ENCODE assay signal across 8 mouse cellular contexts in genomic region chr7:127513016-127513390, GRCm38 (mm10). TPM values are rescaled to one million over a fixed set of nuclear protein-coding genes. Genes with fewer than 3 reads are reported as not detected.
DNase-seq lines count a peak whose midpoint lies in the region; ATAC-seq and TF ChIP-seq lines count a peak whose summit lies in the region.

No protein-coding gene starts in this region.

- no peak for TF ChIP-seq EP300 in liver, postnatal 0 days (IDR thresholded peaks at IDR 0.05; ENCODE audit: low read depth)

- TF ChIP-seq POLR2A in cortical plate, adult 2 months (IDR thresholded peaks at IDR 0.05; ENCODE audit: extremely low read depth, insufficient read depth, low read length) = no peak

- ATAC-seq in erythroblast, adult 5-6 weeks (replicated peaks; ENCODE audit: low FRiP score, poor library complexity, severe bottlenecking) = no peak
- ATAC-seq in hindbrain, embryonic 13.5 days (ENCODE audit: low FRiP score) = no peak
- ATAC-seq in liver, postnatal 0 days = no peak

- H3K27ac ChIP-seq in cortical plate, adult 2 months (ENCODE audit: insufficient read depth, low read length) = no peak overlapping the region
- peak overlapping the region; percentile 99 for H3K27ac ChIP-seq in hindbrain, embryonic 13.5 days
- peak overlapping the region; percentile 98 for H3K27ac ChIP-seq in liver, postnatal 0 days (ENCODE audit: low read depth)

- no peaks in the 10 kb centered on the region for H3K27me3 ChIP-seq in erythroblast, embryonic 14.5 days (ENCODE audit: control insufficient read depth)
- H3K27me3 ChIP-seq in hindbrain, embryonic 13.5 days = no peaks in the 10 kb centered on the region
- H3K27me3 ChIP-seq in liver, postnatal 0 days (ENCODE audit: insufficient read depth, low read length) = no peaks in the 10 kb centered on the region

- peak overlapping the region; percentile 88 for H3K9ac ChIP-seq in hindbrain, embryonic 13.5 days
- peak overlapping the region; percentile 96 for H3K9ac ChIP-seq in liver, postnatal 0 days (replicated peaks)

- peaks cover 43% of the 10 kb centered on the region for H3K4me1 ChIP-seq in erythroblast, embryonic 14.5 days (ENCODE audit: control insufficient read depth)
- peaks cover 4% of the 10 kb centered on the region; the same call in 1 of the 2 replicates for H3K4me1 ChIP-seq in cortical plate, adult 2 months (ENCODE audit: control insufficient read depth, insufficient read depth, low read length)
- H3K4me1 ChIP-seq in hindbrain, embryonic 13.5 days (replicated peaks) = peaks cover 24% of the 10 kb centered on the region
- peaks cover 9% of the 10 kb centered on the region for H3K4me1 ChIP-seq in liver, postnatal 0 days (ENCODE audit: insufficient read depth)

- no peaks in the 10 kb centered on the region for H3K9me3 ChIP-seq in erythroblast, embryonic 14.5 days (ENCODE audit: control insufficient read depth, low read length)
- no peaks in the 10 kb centered on the region for H3K9me3 ChIP-seq in hindbrain, embryonic 13.5 days
- H3K9me3 ChIP-seq in liver, postnatal 0 days (ENCODE audit: low read length) = no peaks in the 10 kb centered on the region

- 46% methylated on average over 8 of the region's 8 CpGs for WGBS in hindbrain, embryonic 13.5 days
- WGBS in liver, postnatal 0 days (ENCODE audit: insufficient replicate concordance) = 19% methylated on average over 8 of the region's 8 CpGs

- DNase-seq in 3T3-L1 (ENCODE audit: low read depth, low spot score) = peak; percentile 62
- no peak for DNase-seq in liver, postnatal 0 days
- DNase-seq in spleen, postnatal 36 days (ENCODE audit: low spot score in 2 of 2) = peak; percentile 33 to 44
- DNase-seq in adrenal gland, postnatal 14 days = no peak

- no peak for TF ChIP-seq CTCF in cortical plate, adult 2 months (IDR thresholded peaks at IDR 0.05; ENCODE audit: extremely low read depth, insufficient read depth, low read length)
- TF ChIP-seq CTCF in liver, postnatal 0 days (IDR thresholded peaks at IDR 0.05; ENCODE audit: low read depth) = no peak

- peaks cover 46% of the 10 kb centered on the region for H3K36me3 ChIP-seq in erythroblast, embryonic 14.5 days (ENCODE audit: control insufficient read depth)
- H3K36me3 ChIP-seq in hindbrain, embryonic 13.5 days = peaks cover 33% of the 10 kb centered on the region
- peaks cover 29% of the 10 kb centered on the region for H3K36me3 ChIP-seq in liver, postnatal 0 days (replicated peaks; ENCODE audit: insufficient read depth, low read length)

- H3K4me2 ChIP-seq in hindbrain, embryonic 13.5 days = peak overlapping the region; percentile 62
- peak overlapping the region; percentile 92 for H3K4me2 ChIP-seq in liver, postnatal 0 days (ENCODE audit: low read depth, low read length)

- H3K4me3 ChIP-seq in erythroblast, embryonic 14.5 days (replicated peaks) = peak overlapping the region; percentile 100
- peak overlapping the region; percentile 64 for H3K4me3 ChIP-seq in cortical plate, adult 2 months (ENCODE audit: insufficient read depth, low read length)
- H3K4me3 ChIP-seq in hindbrain, embryonic 13.5 days = peak overlapping the region; percentile 70
- peak overlapping the region; percentile 97 for H3K4me3 ChIP-seq in liver, postnatal 0 days (ENCODE audit: low read depth, low read length)

RNA-seq across cellular contexts. Expression of gene Srcap, which starts 1.2 kb away (rescaled TPM):
- polyA plus RNA-seq in erythroblast, embryonic 14.5 days (2012) = 1.0 and 1.5 TPM in 2 replicates
- 51.9 and 52.5 TPM in 2 replicates for total RNA-seq in erythroblast, adult 5-6 weeks (2015; ENCODE audit: low replicate concordance)
- total RNA-seq in erythroblast, adult 5-6 weeks (2017; ENCODE audit: low replicate concordance) = 59.9 and 65.1 TPM in 2 replicates
- polyA plus RNA-seq in cortical plate, adult 2 months (2012; rRNA removed) = 24.7 and 26.4 TPM in 2 replicates
- polyA plus RNA-seq in hindbrain, embryonic 13.5 days (2015; fragmentation: Nextera tagmentation; extraction: Ambion mirVana) = 51.3 and 53.7 TPM in 2 replicates
- 6.7 and 7.7 TPM in 2 replicates for polyA plus RNA-seq in liver, postnatal 0 days (2015; fragmentation: Nextera tagmentation; extraction: Ambion mirVana)
- total RNA-seq in adrenal gland, postnatal 14 days (2021) = 88.8 and 95.3 TPM in 2 replicates

RNA-seq across cellular contexts. Expression of gene Gm42715, which starts 6.4 kb away (rescaled TPM):
- polyA plus RNA-seq in erythroblast, embryonic 14.5 days (2012) = 7.0 and 7.8 TPM in 2 replicates
- 27.9 and 44.5 TPM in 2 replicates for total RNA-seq in erythroblast, adult 5-6 weeks (2015; ENCODE audit: low replicate concordance)
- total RNA-seq in erythroblast, adult 5-6 weeks (2017; ENCODE audit: low replicate concordance) = 17.4 and 34.6 TPM in 2 replicates
- polyA plus RNA-seq in cortical plate, adult 2 months (2012; rRNA removed) = 11.3 and 13.3 TPM in 2 replicates
- 17.6 and 19.0 TPM in 2 replicates for polyA plus RNA-seq in hindbrain, embryonic 13.5 days (2015; fragmentation: Nextera tagmentation; extraction: Ambion mirVana)
- polyA plus RNA-seq in liver, postnatal 0 days (2015; fragmentation: Nextera tagmentation; extraction: Ambion mirVana) = 3.6 and 4.1 TPM in 2 replicates
- 21.9 and 23.8 TPM in 2 replicates for total RNA-seq in adrenal gland, postnatal 14 days (2021)

RNA-seq across cellular contexts. Expression of gene Fbrs, which starts 34.0 kb away (rescaled TPM):
- 36.3 and 37.8 TPM in 2 replicates for polyA plus RNA-seq in erythroblast, embryonic 14.5 days (2012)
- 154 and 157 TPM in 2 replicates for total RNA-seq in erythroblast, adult 5-6 weeks (2015; ENCODE audit: low replicate concordance)
- 61.2 and 79.1 TPM in 2 replicates for total RNA-seq in erythroblast, adult 5-6 weeks (2017; ENCODE audit: low replicate concordance)
- 26.6 and 27.1 TPM in 2 replicates for polyA plus RNA-seq in cortical plate, adult 2 months (2012; rRNA removed)
- polyA plus RNA-seq in hindbrain, embryonic 13.5 days (2015; fragmentation: Nextera tagmentation; extraction: Ambion mirVana) = 10.8 and 13.7 TPM in 2 replicates
- 4.7 TPM in 2 replicates for polyA plus RNA-seq in liver, postnatal 0 days (2015; fragmentation: Nextera tagmentation; extraction: Ambion mirVana)
- total RNA-seq in adrenal gland, postnatal 14 days (2021) = 61.8 and 76.5 TPM in 2 replicates

RNA-seq across cellular contexts. Expression of gene Tmem265, which starts 48.2 kb away (rescaled TPM):
- polyA plus RNA-seq in erythroblast, embryonic 14.5 days (2012) = 0.61 and 0.75 TPM in 2 replicates
- total RNA-seq in erythroblast, adult 5-6 weeks (2015; ENCODE audit: low replicate concordance) = 1.7 TPM in 1 of 2 replicates, not detected in the other
- not detected in 2 replicates for total RNA-seq in erythroblast, adult 5-6 weeks (2017; ENCODE audit: low replicate concordance)
- polyA plus RNA-seq in cortical plate, adult 2 months (2012; rRNA removed) = not detected in 2 replicates
- 6.6 and 8.2 TPM in 2 replicates for polyA plus RNA-seq in hindbrain, embryonic 13.5 days (2015; fragmentation: Nextera tagmentation; extraction: Ambion mirVana)
- polyA plus RNA-seq in liver, postnatal 0 days (2015; fragmentation: Nextera tagmentation; extraction: Ambion mirVana) = 3.3 and 3.5 TPM in 2 replicates
- not detected in 2 replicates for total RNA-seq in adrenal gland, postnatal 14 days (2021)

RNA-seq across cellular contexts. Expression of gene Prr14, which starts 53.6 kb away (rescaled TPM):
- 11.7 and 14.3 TPM in 2 replicates for polyA plus RNA-seq in erythroblast, embryonic 14.5 days (2012)
- total RNA-seq in erythroblast, adult 5-6 weeks (2015; ENCODE audit: low replicate concordance) = 65.2 and 71.7 TPM in 2 replicates
- 25.4 and 41.3 TPM in 2 replicates for total RNA-seq in erythroblast, adult 5-6 weeks (2017; ENCODE audit: low replicate concordance)
- polyA plus RNA-seq in cortical plate, adult 2 months (2012; rRNA removed) = 44.0 and 44.8 TPM in 2 replicates
- 40.5 and 44.0 TPM in 2 replicates for polyA plus RNA-seq in hindbrain, embryonic 13.5 days (2015; fragmentation: Nextera tagmentation; extraction: Ambion mirVana)
- 16.0 and 17.6 TPM in 2 replicates for polyA plus RNA-seq in liver, postnatal 0 days (2015; fragmentation: Nextera tagmentation; extraction: Ambion mirVana)
- 42.0 and 51.8 TPM in 2 replicates for total RNA-seq in adrenal gland, postnatal 14 days (2021)

Comparison
In these comparisons a context has a peak if more than half of its experiments do, and no peak if none do; other contexts are left out.
1. DNase-seq: peak in 3T3-L1 (single experiment) and spleen, postnatal 36 days (2 of 2); none in liver, postnatal 0 days (single experiment) and adrenal gland, postnatal 14 days (single experiment).
2. Peak in every context shown above with its lines, with median percentiles within 50 percentile points of each other: H3K4me3 ChIP-seq.